ENCODE assay signal across 8 mouse cellular contexts in the genomic region with DNA sequence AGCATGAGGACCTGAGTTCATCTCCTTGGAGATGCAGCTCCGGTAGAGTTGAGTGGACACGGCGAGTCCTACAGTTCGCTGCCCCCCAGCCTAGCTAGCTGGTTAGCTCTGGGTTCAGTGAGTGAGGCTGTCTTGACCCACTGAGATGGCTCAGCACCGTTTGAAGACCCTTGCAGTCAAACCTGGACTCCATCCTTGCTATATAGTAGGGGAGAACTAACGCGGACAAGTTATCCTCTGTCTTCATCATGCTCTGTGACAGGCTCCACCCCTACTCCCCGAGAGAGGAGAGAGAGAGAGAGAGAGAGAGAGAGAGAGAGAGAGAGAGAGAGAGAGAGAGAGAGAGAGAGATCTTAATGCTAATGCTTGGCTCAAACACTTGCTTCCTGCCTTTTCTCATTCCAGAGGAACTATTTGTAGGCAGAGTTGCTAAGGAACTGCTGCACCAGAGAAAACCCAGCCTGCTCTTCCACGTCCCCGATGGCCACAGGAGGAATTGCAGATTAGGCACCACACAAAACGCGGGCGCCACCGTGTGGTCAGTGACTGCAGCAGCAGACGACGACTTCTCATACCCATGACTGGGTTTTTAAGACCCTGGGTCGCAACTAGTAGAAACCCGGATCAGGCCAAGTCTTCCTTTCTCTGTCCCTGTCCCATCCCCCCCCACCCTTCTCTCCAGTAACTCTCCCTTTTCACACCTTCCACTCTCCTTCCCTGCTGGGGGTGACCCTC. TPM values are rescaled to one million over a fixed set of nuclear protein-coding genes. Genes with fewer than 3 reads are reported as not detected.
DNase-seq lines count a peak whose midpoint lies in the region; ATAC-seq and TF ChIP-seq lines count a peak whose summit lies in the region.

No protein-coding gene starts in this region.

- no peaks in the 10 kb centered on the region for H3K36me3 ChIP-seq in CH12.LX (replicated peaks in 1 of 2; ENCODE audit: control insufficient read depth in 1 of 2, insufficient read depth in 1 of 2, low read length in 1 of 2)
- no peaks in the 10 kb centered on the region for H3K36me3 ChIP-seq in forebrain, embryonic 12.5 days (replicated peaks)
- no peaks in the 10 kb centered on the region for H3K36me3 ChIP-seq in heart, embryonic 16.5 days (ENCODE audit: control insufficient read depth, insufficient read depth)
- H3K36me3 ChIP-seq in liver, embryonic 12.5 days = no peaks in the 10 kb centered on the region
- no peaks in the 10 kb centered on the region for H3K36me3 ChIP-seq in neural tube, embryonic 11.5 days (ENCODE audit: control insufficient read depth, insufficient read depth, low read length)
- H3K36me3 ChIP-seq in stomach, postnatal 0 days (ENCODE audit: control insufficient read depth, insufficient read depth, low read length) = no peaks in the 10 kb centered on the region

- WGBS in forebrain, embryonic 12.5 days = 40% methylated on average over 18 of the region's 18 CpGs
- 34% methylated on average over 18 of the region's 18 CpGs for WGBS in heart, embryonic 16.5 days
- 33% methylated on average over 18 of the region's 18 CpGs for WGBS in liver, embryonic 12.5 days (ENCODE audit: insufficient replicate concordance)
- WGBS in neural tube, embryonic 11.5 days = 36% methylated on average over 18 of the region's 18 CpGs
- WGBS in stomach, postnatal 0 days = 32% methylated on average over 18 of the region's 18 CpGs

- H3K4me1 ChIP-seq in CH12.LX (ENCODE audit: control insufficient read depth in 1 of 2, insufficient read depth in 2 of 2) = peaks cover 8 to 9% of the 10 kb centered on the region in 2 experiments
- H3K4me1 ChIP-seq in forebrain, embryonic 12.5 days = no peaks in the 10 kb centered on the region
- 0 out of 2 replicates have a peak, but pooled peaks cover 2% of the 10 kb centered on the region for H3K4me1 ChIP-seq in heart, embryonic 16.5 days (ENCODE audit: control insufficient read depth, insufficient read depth, low read length)
- no peaks in the 10 kb centered on the region for H3K4me1 ChIP-seq in liver, embryonic 12.5 days
- H3K4me1 ChIP-seq in neural tube, embryonic 11.5 days (ENCODE audit: control insufficient read depth, insufficient read depth, low read length) = no peaks in the 10 kb centered on the region
- H3K4me1 ChIP-seq in stomach, postnatal 0 days (replicated peaks; ENCODE audit: control insufficient read depth, insufficient read depth) = no peaks in the 10 kb centered on the region

- peak; percentile 44; the same call in 1 of the 2 replicates for ATAC-seq in forebrain, embryonic 12.5 days (ENCODE audit: low FRiP score)
- peak; percentile 81 for ATAC-seq in heart, embryonic 16.5 days (replicated peaks; ENCODE audit: extremely low read depth, insufficient read depth, low FRiP score)
- 0 out of 2 replicates have a peak, but pooled peaks have one; percentile 24 for ATAC-seq in liver, embryonic 12.5 days
- ATAC-seq in neural tube, embryonic 11.5 days (ENCODE audit: insufficient read depth, low FRiP score, low TSS enrichment) = no peak
- peak; percentile 89 for ATAC-seq in stomach, postnatal 0 days (ENCODE audit: low FRiP score, low TSS enrichment)

- peak overlapping the region; percentile 77 for H3K4me2 ChIP-seq in CH12.LX (ENCODE audit: insufficient read depth, low read depth, poor library complexity, severe bottlenecking)
- H3K4me2 ChIP-seq in forebrain, embryonic 12.5 days = no peak overlapping the region
- H3K4me2 ChIP-seq in heart, embryonic 16.5 days (ENCODE audit: low read depth, low read length) = peak overlapping the region; percentile 22; the same call in 1 of the 2 replicates
- H3K4me2 ChIP-seq in liver, embryonic 12.5 days = no peak overlapping the region
- H3K4me2 ChIP-seq in neural tube, embryonic 11.5 days (ENCODE audit: low read depth) = no peak overlapping the region
- no peak overlapping the region for H3K4me2 ChIP-seq in stomach, postnatal 0 days (replicated peaks; ENCODE audit: low read depth)

- no peak for TF ChIP-seq POLR2A in CH12.LX (IDR thresholded peaks at IDR 0.05; ENCODE audit: low read depth, low read length)

- no peaks in the 10 kb centered on the region for H3K79me2 ChIP-seq in CH12.LX (replicated peaks; ENCODE audit: control insufficient read depth, extremely low read depth, insufficient read depth, poor library complexity, severe bottlenecking)

- no peaks in the 10 kb centered on the region for H3K9me3 ChIP-seq in CH12.LX (replicated peaks; ENCODE audit: low read length)
- H3K9me3 ChIP-seq in forebrain, embryonic 12.5 days = no peaks in the 10 kb centered on the region
- no peaks in the 10 kb centered on the region for H3K9me3 ChIP-seq in heart, embryonic 16.5 days (replicated peaks; ENCODE audit: control insufficient read depth, low read length)
- no peaks in the 10 kb centered on the region for H3K9me3 ChIP-seq in liver, embryonic 12.5 days (replicated peaks)
- H3K9me3 ChIP-seq in neural tube, embryonic 11.5 days (ENCODE audit: control insufficient read depth, low read length) = no peaks in the 10 kb centered on the region
- H3K9me3 ChIP-seq in stomach, postnatal 0 days (ENCODE audit: control insufficient read depth, low read length) = no peaks in the 10 kb centered on the region

- in situ Hi-C loops in CH12.LX (cut with MboI; ENCODE audit: low pct_ligation_motif_present, low pct_unique_long_range_greater_than_20kb, low sequenced_read_pairs) = loop anchor here (25.0 kb wide), 1 partner anchor 377 kb away; no protein-coding TSS in a partner anchor

- no peak overlapping the region for H3K27ac ChIP-seq in CH12.LX (ENCODE audit: insufficient read depth, low read depth)
- no peak overlapping the region for H3K27ac ChIP-seq in forebrain, embryonic 12.5 days
- no peak overlapping the region for H3K27ac ChIP-seq in heart, embryonic 16.5 days (ENCODE audit: low read length)
- H3K27ac ChIP-seq in liver, embryonic 12.5 days = no peak overlapping the region
- H3K27ac ChIP-seq in neural tube, embryonic 11.5 days (ENCODE audit: low read depth, low read length) = no peak overlapping the region
- H3K27ac ChIP-seq in stomach, postnatal 0 days (replicated peaks) = no peak overlapping the region

- H3K4me3 ChIP-seq in CH12.LX (replicated peaks in 1 of 3; ENCODE audit: low read depth in 2 of 3, low read length in 2 of 3, poor library complexity in 1 of 3) = peak overlapping the region; percentile 20 to 31 (median 25)
- H3K4me3 ChIP-seq in forebrain, embryonic 12.5 days (replicated peaks) = no peak overlapping the region
- no peak overlapping the region for H3K4me3 ChIP-seq in heart, embryonic 16.5 days (ENCODE audit: low read length)
- H3K4me3 ChIP-seq in liver, embryonic 12.5 days = no peak overlapping the region
- H3K4me3 ChIP-seq in neural tube, embryonic 11.5 days (ENCODE audit: low read depth, low read length) = no peak overlapping the region
- no peak overlapping the region for H3K4me3 ChIP-seq in stomach, postnatal 0 days (ENCODE audit: low read depth, low read length)

- peak; percentile 82 for DNase-seq in CH12.LX (ENCODE audit: extremely low read depth)
- peak; percentile 71 for DNase-seq in c-Kit-negative CD71-positive TER-119-positive erythroid progenitor cells, embryonic 14.5 days (ENCODE audit: low read depth, low spot score)
- DNase-seq in kidney, postnatal 14 days = peak; percentile 81
- peak; percentile 87 for DNase-seq in neural tube, embryonic 11.5 days (ENCODE audit: low spot score)
- peak; percentile 87 for DNase-seq in stomach, postnatal 0 days (ENCODE audit: low spot score)

- TF ChIP-seq CTCF in CH12.LX (conservative IDR thresholded peaks at IDR 0.05 in 1 of 2, IDR thresholded peaks at IDR 0.05 in 1 of 2; ENCODE audit: low read depth in 2 of 2, low read length in 2 of 2) = peak; percentile 88 to 99
- TF ChIP-seq CTCF in stomach, postnatal 0 days (IDR thresholded peaks at IDR 0.05; ENCODE audit: low read depth) = peak; percentile 100

- TF ChIP-seq RAD21 in CH12.LX (IDR thresholded peaks at IDR 0.05; ENCODE audit: low read depth, low read length) = peak; percentile 79

- peaks cover 11% of the 10 kb centered on the region for H3K27me3 ChIP-seq in CH12.LX (replicated peaks)
- H3K27me3 ChIP-seq in forebrain, embryonic 12.5 days = no peaks in the 10 kb centered on the region
- H3K27me3 ChIP-seq in heart, embryonic 16.5 days (ENCODE audit: control insufficient read depth, insufficient read depth, low read length) = no peaks in the 10 kb centered on the region
- 0 out of 2 replicates have a peak, but pooled peaks cover 9% of the 10 kb centered on the region for H3K27me3 ChIP-seq in liver, embryonic 12.5 days (replicated peaks)
- H3K27me3 ChIP-seq in neural tube, embryonic 11.5 days (ENCODE audit: control insufficient read depth, insufficient read depth, low read length) = no peaks in the 10 kb centered on the region
- no peaks in the 10 kb centered on the region for H3K27me3 ChIP-seq in stomach, postnatal 0 days (ENCODE audit: control insufficient read depth, insufficient read depth, low read length)

- peak overlapping the region; percentile 34; the same call in 1 of the 2 replicates for H3K9ac ChIP-seq in CH12.LX (ENCODE audit: insufficient read depth, low read depth)
- no peak overlapping the region for H3K9ac ChIP-seq in forebrain, embryonic 12.5 days
- no peak overlapping the region for H3K9ac ChIP-seq in heart, embryonic 16.5 days (ENCODE audit: low read length)
- no peak overlapping the region for H3K9ac ChIP-seq in liver, embryonic 12.5 days
- H3K9ac ChIP-seq in neural tube, embryonic 11.5 days (ENCODE audit: low read length) = no peak overlapping the region
- no peak overlapping the region for H3K9ac ChIP-seq in stomach, postnatal 0 days (ENCODE audit: low read length)

- TF ChIP-seq EP300 in CH12.LX (IDR thresholded peaks at IDR 0.05; ENCODE audit: low read length) = no peak
- TF ChIP-seq EP300 in stomach, postnatal 0 days (optimal IDR thresholded peaks at IDR 0.05) = no peak

- dilution Hi-C loops in CH12.LX (cut with MboI; ENCODE audit: extremely low pct_ligation_motif_present, extremely low pct_unique_long_range_greater_than_20kb, low sequenced_read_pairs) = no loop called here

TF ChIP-seq in CH12.LX, 34 proteins besides CTCF, POLR2A, EP300 and RAD21 (continues in another document):
- peak; percentile 36; the same call in 1 of the 2 replicates for TF ChIP-seq ZC3H11A (IDR thresholded peaks at IDR 0.05; ENCODE audit: low read depth, low read length)
- TF ChIP-seq NELFE (IDR thresholded peaks at IDR 0.05; ENCODE audit: low read depth, low read length) = peak; percentile 69; the same call in 1 of the 2 replicates
- no peak for TF ChIP-seq CHD1 (IDR thresholded peaks at IDR 0.05; ENCODE audit: low read depth, low read length)

RNA-seq across cellular contexts. Expression of a gene that starts 12.8 kb away (rescaled TPM):
- total RNA-seq in CH12.LX (2012; rRNA removed) (not detected in 2 replicates), CH12.LX (2014; rRNA removed) (not detected in 2 replicates)
- polyA plus RNA-seq in CH12.LX (2012; ENCODE audit: insufficient read length, low read depth) = not detected in 2 replicates
- not detected in 2 replicates for polyA plus RNA-seq in forebrain, embryonic 12.5 days (2016; fragmentation: Nextera tagmentation; extraction: Ambion mirVana)
- polyA plus RNA-seq in heart, embryonic 16.5 days (2015; fragmentation: Nextera tagmentation; extraction: Ambion mirVana) = 0.07 TPM in 1 of 2 replicates, not detected in the other
- not detected in 2 replicates for polyA plus RNA-seq in liver, embryonic 12.5 days (2016; fragmentation: Nextera tagmentation; extraction: Ambion mirVana)
- polyA plus RNA-seq in neural tube, embryonic 11.5 days (2014; fragmentation: Nextera tagmentation; extraction: Ambion mirVana) = not detected in 2 replicates
- polyA plus RNA-seq in stomach, postnatal 0 days (2015; fragmentation: Nextera tagmentation; extraction: Ambion mirVana) = not detected in 2 replicates

Comparison
In these comparisons a context has a peak if more than half of its experiments do, and no peak if none do; other contexts are left out.
1. H3K4me2 ChIP-seq: peak in CH12.LX (single experiment) and heart, embryonic 16.5 days (single experiment); none in forebrain, embryonic 12.5 days (single experiment), liver, embryonic 12.5 days (single experiment), neural tube, embryonic 11.5 days (single experiment) and stomach, postnatal 0 days (single experiment).
2. H3K4me3 ChIP-seq: peak in CH12.LX (3 of 3); none in forebrain, embryonic 12.5 days (single experiment), heart, embryonic 16.5 days (single experiment), liver, embryonic 12.5 days (single experiment), neural tube, embryonic 11.5 days (single experiment) and stomach, postnatal 0 days (single experiment).
3. Peak in every context shown above with its lines, with median percentiles within 50 percentile points of each other: DNase-seq.